20 mouse cellular contexts compared by ENCODE assay signal in the genomic region with DNA sequence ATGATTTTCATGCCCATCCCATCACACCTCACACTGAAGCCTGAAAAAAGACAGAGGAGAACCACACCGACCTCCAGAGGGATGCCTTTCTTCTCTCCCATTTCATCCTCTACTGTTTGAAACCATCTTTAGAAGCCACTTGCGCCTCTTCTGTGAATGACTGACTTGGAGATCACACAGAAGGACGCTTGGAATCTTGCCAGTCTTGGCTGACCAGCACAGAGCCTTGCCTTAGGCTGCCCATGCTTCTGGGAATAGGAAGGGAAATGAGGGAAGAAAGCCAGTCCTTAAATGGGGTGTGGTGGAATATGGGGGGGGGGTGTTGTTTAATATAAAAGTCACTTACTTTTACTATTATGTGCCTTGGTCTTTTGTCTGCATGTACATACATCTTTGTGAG. TPM values are rescaled to one million over a fixed set of nuclear protein-coding genes. Genes with fewer than 3 reads are reported as not detected.
DNase-seq lines count a peak whose midpoint lies in the region; ATAC-seq and TF ChIP-seq lines count a peak whose summit lies in the region.
"Had no signal": no experiment of that assay in that cellular context is flagged by ENCODE, and none has a peak within 500 bp of the region (broad histone marks: within the 10 kb centered on the region; RNA-seq: fewer than 3 reads in every experiment).

No protein-coding gene starts in this region.

- H3K27me3 ChIP-seq in lung, embryonic 14.5 days (ENCODE audit: insufficient read depth, low read length) = no peaks in the 10 kb centered on the region

- no peak overlapping the region for H3K27ac ChIP-seq in lung, embryonic 14.5 days (ENCODE audit: low read depth)
- H3K27ac ChIP-seq: forebrain, embryonic 10.5 days; limb, embryonic 10.5 days; stomach, postnatal 0 days had no signal

- no peaks in the 10 kb centered on the region for H3K4me1 ChIP-seq in lung, embryonic 14.5 days (ENCODE audit: insufficient read depth)
- H3K4me1 ChIP-seq: forebrain, embryonic 10.5 days; limb, embryonic 10.5 days; megakaryocyte, embryonic 14.5 days had no signal

- H3K9me3 ChIP-seq in lung, embryonic 14.5 days (ENCODE audit: low read depth, low read length) = no peaks in the 10 kb centered on the region
- H3K9me3 ChIP-seq: forebrain, embryonic 10.5 days; limb, embryonic 10.5 days; megakaryocyte, embryonic 14.5 days had no signal

- H3K9ac ChIP-seq in lung, embryonic 14.5 days = no peak overlapping the region
- H3K9ac ChIP-seq: forebrain, postnatal 0 days; liver, postnatal 0 days had no signal

- no peak overlapping the region for H3K4me2 ChIP-seq in lung, embryonic 14.5 days

- no peaks in the 10 kb centered on the region for H3K36me3 ChIP-seq in lung, embryonic 14.5 days (ENCODE audit: insufficient read depth)
- H3K36me3 ChIP-seq: forebrain, embryonic 10.5 days; limb, embryonic 10.5 days had no signal

- no peak for TF ChIP-seq CTCF in lung, embryonic 14.5 days (IDR thresholded peaks at IDR 0.05; ENCODE audit: low read depth)

- intact Hi-C loops in heart, postnatal 14 days (cut with DNase I) = no loop called here
- intact Hi-C loops in heart, postnatal 36 days (cut with DNase I) = no loop called here

- 56% methylated on average over 3 of the region's 3 CpGs for WGBS in lung, embryonic 14.5 days

- DNase-seq in heart, postnatal 14 days = peak; percentile 9 to 21
- no peak for DNase-seq in heart, postnatal 36 days
- peak; percentile 72 for DNase-seq in lung, embryonic 14.5 days
- DNase-seq in lung, adult 18-20 months = no peak
- peak; percentile 63 for DNase-seq in adrenal gland, postnatal 14 days
- DNase-seq in brain, adult 2 months (ENCODE audit: low read depth, low spot score) = peak; percentile 23
- no peak for DNase-seq in ovary, adult 18-20 months (ENCODE audit: low spot score)
- DNase-seq: cerebellum, adult 11 months; forebrain, postnatal 0 days; liver, postnatal 0 days; retina, postnatal 1 day; right cerebral cortex, postnatal 4 days had no signal

- ATAC-seq in lung, embryonic 14.5 days (ENCODE audit: insufficient read depth) = no peak
- ATAC-seq: forebrain, postnatal 0 days; hindbrain, embryonic 16.5 days; intestine, postnatal 0 days; liver, postnatal 0 days; midbrain, embryonic 16.5 days had no signal

- no peak overlapping the region for H3K4me3 ChIP-seq in lung, embryonic 14.5 days (ENCODE audit: low read depth, low read length)
- H3K4me3 ChIP-seq: forebrain, embryonic 10.5 days; limb, embryonic 10.5 days; megakaryocyte, embryonic 14.5 days had no signal

RNA-seq across cellular contexts. Expression of gene Rps27, which starts 29.9 kb away (rescaled TPM):
- 100 to 1,000 TPM; 868 to 969 TPM for total RNA-seq in heart, postnatal 14 days (2021)
- 1,000 to 10,000 TPM; 1,069 to 1,145 TPM for total RNA-seq in heart, postnatal 36 days (2021)
- polyA plus RNA-seq in lung, embryonic 14.5 days (2014; fragmentation: Nextera tagmentation; extraction: Ambion mirVana) = 1,714 and 1,910 TPM in 2 replicates
- total RNA-seq in adrenal gland, postnatal 14 days (2021) = 1,702 and 2,060 TPM in 2 replicates

RNA-seq across cellular contexts. Expression of gene Rab13, which starts 29.9 kb away (rescaled TPM):
- 10 to 100 TPM in 1 of 2 experiments, 1 to 10 TPM in 1; 6.7 to 10.9 TPM for total RNA-seq in heart, postnatal 14 days (2021)
- total RNA-seq in heart, postnatal 36 days (2021) = 1 to 10 TPM; 6.8 to 7.5 TPM
- 17.9 and 19.3 TPM in 2 replicates for polyA plus RNA-seq in lung, embryonic 14.5 days (2014; fragmentation: Nextera tagmentation; extraction: Ambion mirVana)
- total RNA-seq in adrenal gland, postnatal 14 days (2021) = 33.7 and 34.3 TPM in 2 replicates

RNA-seq across cellular contexts. Expression of gene Jtb, which starts 47.8 kb away (rescaled TPM):
- 10 to 100 TPM; 44.9 to 48.9 TPM for total RNA-seq in heart, postnatal 14 days (2021)
- 10 to 100 TPM; 43.8 to 48.9 TPM for total RNA-seq in heart, postnatal 36 days (2021)
- polyA plus RNA-seq in lung, embryonic 14.5 days (2014; fragmentation: Nextera tagmentation; extraction: Ambion mirVana) = 92.3 and 99.7 TPM in 2 replicates
- 58.8 and 58.9 TPM in 2 replicates for total RNA-seq in adrenal gland, postnatal 14 days (2021)

RNA-seq across cellular contexts. Expression of gene Creb3l4, which starts 59.7 kb away (rescaled TPM):
- not detected for total RNA-seq in heart, postnatal 14 days (2021)
- not detected for total RNA-seq in heart, postnatal 36 days (2021)
- polyA plus RNA-seq in lung, embryonic 14.5 days (2014; fragmentation: Nextera tagmentation; extraction: Ambion mirVana) = 5.4 and 6.5 TPM in 2 replicates
- total RNA-seq in adrenal gland, postnatal 14 days (2021) = 0.33 and 0.38 TPM in 2 replicates
- total RNA-seq: heart, postnatal 25 days had no signal

Comparison
In these comparisons a context has a peak if more than half of its experiments do, and no peak if none do; other contexts are left out.
1. DNase-seq: peak in heart, postnatal 14 days (2 of 2), lung, embryonic 14.5 days (single experiment), adrenal gland, postnatal 14 days (single experiment) and brain, adult 2 months (single experiment); none in heart, postnatal 36 days (0 of 2), lung, adult 18-20 months (0 of 2) and ovary, adult 18-20 months (single experiment).